Mouse (Mus musculus): ENCODE results near the gene Rybp.

DNA sequence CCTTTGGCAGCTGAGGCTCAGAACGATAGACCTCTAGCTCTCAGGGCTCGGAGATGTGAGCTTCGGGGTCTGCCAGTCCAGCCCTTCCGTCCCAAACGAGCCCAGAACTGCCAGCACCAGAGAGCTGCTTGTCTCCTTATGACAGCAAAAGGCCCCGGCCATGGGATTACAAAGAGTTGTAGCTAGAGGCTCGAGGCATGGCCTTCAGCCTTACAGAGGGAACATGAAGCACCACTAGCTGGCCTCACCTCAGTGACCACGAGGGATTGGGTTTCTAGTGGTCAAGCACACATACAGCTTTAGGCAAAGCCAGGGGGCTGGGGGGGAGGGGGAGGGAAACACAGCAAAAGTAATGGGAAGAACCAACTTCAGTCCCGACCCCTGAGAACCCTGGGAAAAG is 43.8 kb upstream of the Rybp start:
- TF ChIP-seq CTCF (IDR thresholded peaks at IDR 0.05), result no peak
- no peak for TF ChIP-seq POLR2A (IDR thresholded peaks at IDR 0.05; ENCODE audit: insufficient read depth, low read depth, low read length)
